Mouse (Mus musculus) heart, embryonic 14.5 days (tissue): Measurements from ENCODE around the gene Gm49387. TPM values are rescaled to one million over a fixed set of nuclear protein-coding genes. Genes with fewer than 3 reads are reported as not detected.

Experiments used
- ATAC-seq: fragments of 200-750 bp; cut with Nextera tagmentation; 2 replicates; pipeline ENCODE4 v1.8.0; 2017; ENCODE audit warnings: low read depth, moderate TSS enrichment; ENCODE audit not compliant: insufficient number of reproducible peaks, insufficient read depth, low FRiP score
- H3K27ac ChIP-seq, 2 experiments: fragments of 200-500 bp in 1 of 2; fragments of 300-500 bp in 1 of 2; sonication (generic) in 1 of 2; replicated peaks in 1 of 2; 2 replicates each; pipeline ENCODE4 v1.5.1; 2012 to 2014; ENCODE audit warnings: low read depth in 2 of 2, low read length in 2 of 2, control low read depth in 1 of 2, mild to moderate bottlenecking in 1 of 2, mixed read lengths in 1 of 2; ENCODE audit not compliant: control insufficient read depth in 1 of 2, insufficient read depth in 1 of 2
- H3K27me3 ChIP-seq: fragments of 300-500 bp; sonication (generic); 2 replicates; pipeline ENCODE4 v1.6.1; 2014; ENCODE audit warnings: mild to moderate bottlenecking, low read length, control low read depth; ENCODE audit not compliant: control insufficient read depth, insufficient read depth
- H3K36me3 ChIP-seq: fragments of 300-500 bp; sonication (generic); 2 replicates; pipeline ENCODE4 v1.6.1; 2014; ENCODE audit warnings: mild to moderate bottlenecking, control low read depth, low read length, mixed read lengths; ENCODE audit not compliant: control insufficient read depth, insufficient read depth
- H3K4me1 ChIP-seq, 2 experiments: fragments of 200-500 bp in 1 of 2; fragments of 300-500 bp in 1 of 2; sonication (generic) in 1 of 2; 2 replicates each; pipeline ENCODE4 v1.6.1; 2012 to 2014; ENCODE audit warnings: low read length in 2 of 2, control low read depth in 1 of 2, mixed read lengths in 1 of 2; ENCODE audit not compliant: control insufficient read depth in 2 of 2, insufficient read depth in 2 of 2
- H3K4me2 ChIP-seq: fragments of 300-500 bp; sonication (generic); 2 replicates; pipeline ENCODE4 v1.6.1; 2014; ENCODE audit warnings: mild to moderate bottlenecking, low read length
- H3K4me3 ChIP-seq, 2 experiments: fragments of 200-500 bp in 1 of 2; fragments of 300-500 bp in 1 of 2; sonication (generic) in 1 of 2; 2 replicates each; pipeline ENCODE4 v1.5.1; 2012 to 2014; ENCODE audit warnings: low read length in 2 of 2, mild to moderate bottlenecking in 2 of 2, control low read depth in 1 of 2, low read depth in 1 of 2, moderate library complexity in 1 of 2; ENCODE audit not compliant: control insufficient read depth in 1 of 2, insufficient read depth in 1 of 2
- H3K9ac ChIP-seq: fragments of 300-500 bp; sonication (generic); 2 replicates; pipeline ENCODE4 v1.6.1; 2014; ENCODE audit warnings: mild to moderate bottlenecking, low read length
- H3K9me3 ChIP-seq: fragments of 300-500 bp; sonication (generic); 2 replicates; pipeline ENCODE4 v1.6.1; 2016; ENCODE audit warnings: low read length, control low read depth; ENCODE audit not compliant: control insufficient read depth
- WGBS: fragments of 180-500 bp; shearing (Covaris S2); extraction: QIAGEN DNeasy Blood & Tissue Kit; methylation state at CpG from one replicate; pipeline ENCODE4 v1.1.7; 2014; 5-methylcytosine and 5-hydroxymethylcytosine counted together
- polyA plus RNA-seq: library from polyadenylated mRNA; unstranded; fragments of >200 nt; fragmentation: Nextera tagmentation; extraction: Ambion mirVana; gene quantifications from 2 replicates; pipeline ENCODE4 v1.2.1, GENCODE M21; 2014

The Gm49387 gene
- polyA plus RNA-seq, 1 experiment from 2014 or later, result 1.8 TPM

DNA sequence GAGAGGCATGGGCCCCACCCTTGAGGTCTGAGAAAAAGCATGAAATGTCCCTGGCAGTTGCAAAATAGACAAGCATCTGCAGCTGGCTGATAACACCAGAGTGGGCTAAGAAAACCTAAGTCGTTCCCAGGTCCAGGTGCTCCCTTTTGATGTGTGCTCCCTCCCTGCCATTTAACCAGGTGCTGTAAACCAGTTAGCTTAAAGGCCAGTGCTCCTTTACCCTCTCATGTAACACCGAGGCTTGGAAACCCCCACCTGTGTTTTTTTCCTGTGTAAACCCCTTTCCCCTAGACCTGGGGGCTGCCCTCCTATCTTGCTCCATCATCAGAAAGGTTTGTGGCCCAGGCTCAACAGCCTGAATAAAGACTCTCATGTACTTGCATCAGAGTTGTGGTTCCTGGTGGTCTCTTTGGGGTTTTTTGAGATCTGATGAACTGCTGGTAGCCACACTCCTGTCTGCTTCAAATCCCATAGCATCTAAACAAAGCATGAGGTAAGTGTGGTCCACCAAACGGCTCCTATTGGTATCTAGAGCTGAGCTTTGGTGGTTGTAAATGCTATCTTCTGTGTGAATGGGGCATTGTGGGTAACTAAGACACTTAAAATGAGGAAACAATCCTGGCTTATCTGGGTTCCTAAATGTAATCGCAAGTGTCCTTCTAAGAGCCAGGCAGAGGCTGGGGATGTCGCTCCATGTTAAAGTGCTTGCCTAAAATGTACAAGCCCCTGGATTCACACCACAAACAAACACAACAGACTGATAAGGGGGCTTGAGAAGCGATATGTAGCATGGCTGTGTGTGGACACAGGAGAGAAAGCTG lies 70.3 kb downstream of the Gm49387 start:
- 33% methylated on average over 6 of the region's 6 CpGs for WGBS
- Histone ChIP-seq H3K9me3 (no peaks in the 10 kb centered on the region), H3K4me3 (no peak overlapping the region), H3K4me2 (no peak overlapping the region), H3K9ac (no peak overlapping the region), H3K4me1 (peaks cover 27 to 39% of the 10 kb centered on the region in 2 experiments), H3K27ac (no peak overlapping the region), H3K27me3 (no peaks in the 10 kb centered on the region), H3K36me3 (no peaks in the 10 kb centered on the region)
- no peak for ATAC-seq

GRCm38 (mm10) chr14:31569151-31569631 lies 71.5 kb downstream of the Gm49387 start:
- H3K27ac ChIP-seq, result 0 out of 4 replicates have a peak overlapping the region, but pooled peaks of 1 of the 2 experiments have one; percentile 3
- no peak overlapping the region for H3K4me3 ChIP-seq
- no peak overlapping the region for H3K9ac ChIP-seq
- peak; percentile 44; the same call in 1 of the 2 replicates for ATAC-seq
- 27% methylated on average over 7 of the region's 7 CpGs for WGBS
- H3K36me3 ChIP-seq, result no peaks in the 10 kb centered on the region
- H3K27me3 ChIP-seq, result no peaks in the 10 kb centered on the region
- H3K9me3 ChIP-seq, result no peaks in the 10 kb centered on the region
- H3K4me2 ChIP-seq, result peak overlapping the region; percentile 4; the same call in 1 of the 2 replicates
- peaks cover 31 to 50% of the 10 kb centered on the region in 2 experiments for H3K4me1 ChIP-seq

DNA sequence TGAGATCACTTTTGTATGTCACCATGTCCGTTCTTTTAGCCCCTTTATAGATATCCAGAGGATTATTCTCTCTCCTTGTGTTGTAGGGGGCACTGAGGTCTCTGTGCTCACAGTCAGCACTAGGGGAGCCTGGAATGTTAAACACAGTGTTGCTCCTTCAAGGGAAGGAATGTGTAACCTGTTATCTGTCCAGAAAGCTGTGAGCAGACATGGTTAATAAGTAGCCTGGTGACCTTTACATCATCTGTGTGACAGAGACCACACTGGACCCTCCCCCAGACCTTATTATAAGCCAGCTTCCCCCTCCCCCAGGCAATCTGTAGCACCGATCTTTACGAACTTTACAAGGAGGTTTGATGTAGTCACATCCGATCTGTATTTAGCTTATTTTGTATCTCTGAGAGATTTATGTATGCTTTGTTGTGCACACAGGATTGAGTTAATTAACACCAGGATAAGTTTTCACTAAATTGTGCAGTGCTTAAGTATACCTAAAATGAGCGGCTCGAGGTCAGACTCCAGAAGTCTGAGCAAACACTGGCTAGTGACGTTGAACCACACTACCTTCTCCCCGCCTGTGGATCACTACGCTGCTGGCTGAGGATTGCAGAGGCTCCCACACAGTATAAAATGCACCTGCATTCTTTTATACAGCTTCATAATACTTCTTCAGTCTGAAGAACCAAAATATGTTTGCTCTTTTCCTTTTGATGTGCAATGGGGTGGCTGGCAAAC lies 75.0 kb downstream of the Gm49387 start:
- H3K27me3 ChIP-seq, result no peaks in the 10 kb centered on the region
- H3K9me3 ChIP-seq, result no peaks in the 10 kb centered on the region
- 68% methylated on average over 9 of the region's 9 CpGs for WGBS
- H3K9ac ChIP-seq, result no peak overlapping the region
- ATAC-seq, result no peak
- no peak overlapping the region for H3K4me3 ChIP-seq
- peak overlapping the region; percentile 9; the same call in 1 of the 2 replicates for H3K4me2 ChIP-seq
- peaks cover 38 to 52% of the 10 kb centered on the region in 2 experiments for H3K4me1 ChIP-seq
- H3K27ac ChIP-seq, result peak overlapping the region; percentile 76 to 79
- H3K36me3 ChIP-seq, result no peaks in the 10 kb centered on the region

GRCm38 (mm10) chr14:31564452-31565179 lies 76.1 kb downstream of the Gm49387 start:
- H3K27me3 ChIP-seq, result no peaks in the 10 kb centered on the region
- no peak for ATAC-seq
- H3K4me1 ChIP-seq, result peaks cover 34 to 52% of the 10 kb centered on the region in 2 experiments
- H3K9me3 ChIP-seq, result no peaks in the 10 kb centered on the region
- no peak overlapping the region; the same call in 1 of the 2 replicates for H3K9ac ChIP-seq
- H3K4me2 ChIP-seq, result peak overlapping the region; percentile 9; the same call in 1 of the 2 replicates
- H3K36me3 ChIP-seq, result no peaks in the 10 kb centered on the region
- no peak overlapping the region for H3K4me3 ChIP-seq
- WGBS, result 12% methylated on average over 6 of the region's 6 CpGs
- H3K27ac ChIP-seq, result peak overlapping the region; percentile 76 to 79

DNA sequence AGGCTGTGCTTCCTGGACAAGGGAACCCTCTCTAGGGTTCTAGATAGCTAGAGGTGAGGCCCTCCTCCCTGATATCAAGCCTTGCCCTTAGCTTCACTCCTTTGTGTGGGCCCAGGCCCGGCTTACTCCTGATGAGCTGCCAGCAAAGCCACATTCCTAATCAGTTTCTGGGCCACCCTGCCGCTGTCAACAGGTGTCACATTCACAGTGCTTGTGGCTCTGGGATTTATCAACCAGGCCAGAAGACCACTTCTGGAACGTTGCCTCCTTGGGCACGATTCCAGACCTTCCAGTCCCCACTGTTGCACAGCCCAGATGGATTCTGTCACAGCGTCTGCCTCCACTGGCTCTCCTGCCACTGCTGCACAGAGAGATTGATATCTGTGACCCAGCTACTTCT lies 79.8 kb downstream of the Gm49387 start:
- Histone ChIP-seq H3K9me3 (no peaks in the 10 kb centered on the region), H3K27ac (peak overlapping the region; percentile 70 to 77), H3K9ac (no peak overlapping the region), H3K27me3 (no peaks in the 10 kb centered on the region), H3K4me2 (0 out of 2 replicates have a peak overlapping the region, but pooled peaks have one; percentile 2), H3K4me3 (no peak overlapping the region), H3K4me1 (peaks cover 37 to 56% of the 10 kb centered on the region in 2 experiments), H3K36me3 (no peaks in the 10 kb centered on the region)
- peak; percentile 87 for ATAC-seq
- WGBS, result 2% methylated on average over 5 of the region's 5 CpGs

GRCm38 (mm10) chr14:31559216-31559615 lies 81.5 kb downstream of the Gm49387 start:
- no peak overlapping the region for H3K27ac ChIP-seq
- no peaks in the 10 kb centered on the region for H3K9me3 ChIP-seq
- no peaks in the 10 kb centered on the region for H3K27me3 ChIP-seq
- H3K4me2 ChIP-seq, result no peak overlapping the region
- ATAC-seq, result no peak
- 61% methylated on average over 5 of the region's 5 CpGs for WGBS
- H3K4me3 ChIP-seq, result no peak overlapping the region
- peaks cover 29 to 44% of the 10 kb centered on the region in 2 experiments for H3K4me1 ChIP-seq
- no peak overlapping the region for H3K9ac ChIP-seq
- H3K36me3 ChIP-seq, result no peaks in the 10 kb centered on the region

- Histone ChIP-seq H3K9ac (no peak overlapping the region), H3K27me3 (no peaks in the 10 kb centered on the region), H3K4me2 (no peak overlapping the region), H3K4me1 (peaks cover 27 to 40% of the 10 kb centered on the region in 2 experiments), H3K27ac (no peak overlapping the region), H3K9me3 (no peaks in the 10 kb centered on the region), H3K36me3 (no peaks in the 10 kb centered on the region), H3K4me3 (no peak overlapping the region)
- ATAC-seq, result no peak
- 72% methylated on average over 9 of the region's 9 CpGs for WGBS
Measured at GRCm38 (mm10) chr14:31557784-31558183, 82.9 kb downstream of the Gm49387 start.
